Mouse (Mus musculus) heart, adult 11 months (tissue): ENCODE measurements around the gene Mei1.

Source experiments
- DNase-seq: peaks from one replicate; pipeline ENCODE4 v3.0.0; 2022

The Mei1 gene

GRCm38 (mm10) chr15:82152435-82152834 is 82.6 kb downstream of the Mei1 start:
- DNase-seq: no peak

GRCm38 (mm10) chr15:82156298-82156697 is 86.5 kb downstream of the Mei1 start:
- no peak for DNase-seq

GRCm38 (mm10) chr15:82156902-82157301 is 87.1 kb downstream of the Mei1 start:
- DNase-seq: no peak

- DNase-seq: no peak
Measured at GRCm38 (mm10) chr15:82158243-82159035, 88.6 kb downstream of the Mei1 start.

GRCm38 (mm10) chr15:82159471-82159870 is 89.7 kb downstream of the Mei1 start:
- DNase-seq: no peak

- no peak for DNase-seq
Measured at GRCm38 (mm10) chr15:82160731-82161640, 91.2 kb downstream of the Mei1 start.

- no peak for DNase-seq
Measured at GRCm38 (mm10) chr15:82161965-82162600, 92.3 kb downstream of the Mei1 start.

GRCm38 (mm10) chr15:82163356-82164060 is 93.7 kb downstream of the Mei1 start:
- no peak for DNase-seq

- DNase-seq: no peak
Measured at GRCm38 (mm10) chr15:82164061-82164399, 94.2 kb downstream of the Mei1 start.

- DNase-seq: no peak
Measured at GRCm38 (mm10) chr15:82164496-82164895, 94.7 kb downstream of the Mei1 start.

GRCm38 (mm10) chr15:82165332-82166239 is 95.8 kb downstream of the Mei1 start:
- DNase-seq: peak; percentile 94

- DNase-seq: no peak
Measured at GRCm38 (mm10) chr15:82166240-82167100, 96.7 kb downstream of the Mei1 start.

- no peak for DNase-seq
Measured at GRCm38 (mm10) chr15:82167201-82168168, 97.7 kb downstream of the Mei1 start.

- DNase-seq: no peak
Measured at GRCm38 (mm10) chr15:82169671-82170070, 99.9 kb downstream of the Mei1 start.

GRCm38 (mm10) chr15:82170437-82171377 is 100.9 kb downstream of the Mei1 start:
- DNase-seq: peak; percentile 94

- DNase-seq: no peak
Measured at GRCm38 (mm10) chr15:82172648-82173047, 102.9 kb downstream of the Mei1 start.

- DNase-seq: no peak
Measured at GRCm38 (mm10) chr15:82175091-82175490, 105.3 kb downstream of the Mei1 start.
